Mouse (Mus musculus) midbrain, embryonic 13.5 days (tissue): ENCODE results near the gene Gm16223. TPM values are rescaled to one million over a fixed set of nuclear protein-coding genes. Genes with fewer than 3 reads are reported as not detected.

Experiments
- ATAC-seq: fragments of 200-750 bp; cut with Nextera tagmentation; 2 replicates; pipeline ENCODE4 v1.8.0; 2017; ENCODE audit warnings: mild to moderate bottlenecking, moderate TSS enrichment, moderate library complexity
- H3K27ac ChIP-seq: fragments of 300-500 bp; sonication (generic); 2 replicates; pipeline ENCODE4 v1.5.1; 2015; ENCODE audit warnings: inconsistent platforms, mild to moderate bottlenecking, moderate library complexity
- H3K27me3 ChIP-seq: fragments of 300-500 bp; sonication (generic); 2 replicates; pipeline ENCODE4 v1.6.1; 2015; ENCODE audit warnings: mild to moderate bottlenecking, inconsistent platforms
- H3K36me3 ChIP-seq: fragments of 300-500 bp; sonication (generic); 2 replicates; pipeline ENCODE4 v1.6.1; 2015; ENCODE audit warnings: mild to moderate bottlenecking, inconsistent platforms
- H3K4me1 ChIP-seq: fragments of 300-500 bp; sonication (generic); replicated peaks from 2 replicates; pipeline ENCODE4 v1.6.1; 2015; ENCODE audit warnings: inconsistent platforms
- H3K4me2 ChIP-seq: fragments of 300-500 bp; sonication (generic); replicated peaks from 2 replicates; pipeline ENCODE4 v1.6.1; 2015; ENCODE audit warnings: moderate library complexity, mild to moderate bottlenecking, inconsistent platforms
- H3K4me3 ChIP-seq: fragments of 300-500 bp; sonication (generic); replicated peaks from 2 replicates; pipeline ENCODE4 v1.5.1; 2015; ENCODE audit warnings: mild to moderate bottlenecking, inconsistent platforms
- H3K9ac ChIP-seq: fragments of 300-500 bp; sonication (generic); replicated peaks from 2 replicates; pipeline ENCODE4 v1.6.1; 2015; ENCODE audit warnings: mild to moderate bottlenecking, inconsistent platforms
- H3K9me3 ChIP-seq: fragments of 300-500 bp; sonication (generic); 2 replicates; pipeline ENCODE4 v1.6.1; 2016; ENCODE audit warnings: mild to moderate bottlenecking, inconsistent platforms
- WGBS: fragments of 180-500 bp; shearing (Covaris S2); methylation state at CpG from one replicate; pipeline ENCODE4 v1.1.7; 2015; 5-methylcytosine and 5-hydroxymethylcytosine counted together
- polyA plus RNA-seq: library from polyadenylated mRNA; unstranded; fragments of >200 nt; fragmentation: Nextera tagmentation; extraction: Ambion mirVana; gene quantifications from 2 replicates; pipeline ENCODE4 v1.2.1, GENCODE M21; 2015

Gene Gm16223
- polyA plus RNA-seq: not detected in 2 replicates

GRCm38 (mm10) chr5:42067476-42068187 lies at the start of gene Gm16223:
TSS of gene Gm16223 (plus strand) at chr5:42067960.
- no peaks in the 10 kb centered on the region for H3K27me3 ChIP-seq
- peak within 1 kb of the TSS; percentile 68 for H3K27ac ChIP-seq
- 0 out of 2 replicates have a peak, but pooled peaks cover 3% of the 10 kb centered on the region for H3K4me1 ChIP-seq
- peak; percentile 78 for ATAC-seq
- no peak within 1 kb of the TSS for H3K4me3 ChIP-seq
- no peaks in the 10 kb centered on the region for H3K36me3 ChIP-seq
- WGBS: 63% methylated on average over 10 of the region's 10 CpGs
- no peaks in the 10 kb centered on the region for H3K9me3 ChIP-seq
- no peak within 1 kb of the TSS for H3K4me2 ChIP-seq
- H3K9ac ChIP-seq: no peak within 1 kb of the TSS

- ATAC-seq: no peak
- no peaks in the 10 kb centered on the region for H3K9me3 ChIP-seq
- no peaks in the 10 kb centered on the region for H3K36me3 ChIP-seq
- H3K27ac ChIP-seq: no peak overlapping the region
- H3K4me1 ChIP-seq: no peaks in the 10 kb centered on the region
- H3K27me3 ChIP-seq: no peaks in the 10 kb centered on the region
- no peak overlapping the region for H3K4me3 ChIP-seq
- WGBS: 86% methylated on average over 3 of the region's 3 CpGs
- no peak overlapping the region for H3K9ac ChIP-seq
- no peak overlapping the region for H3K4me2 ChIP-seq
Observed at GRCm38 (mm10) chr5:42022029-42022428, 45.7 kb upstream of the Gm16223 start.

GRCm38 (mm10) chr5:42023521-42023920 lies 44.2 kb upstream of the Gm16223 start:
- H3K9ac ChIP-seq: no peak overlapping the region
- no peak for ATAC-seq
- WGBS: 72% methylated on average over 1 of the region's 1 CpGs

GRCm38 (mm10) chr5:42036388-42037082 lies 31.2 kb upstream of the Gm16223 start:
- no peaks in the 10 kb centered on the region for H3K9me3 ChIP-seq
- peak; percentile 82 for ATAC-seq
- no peak overlapping the region for H3K4me3 ChIP-seq
- H3K4me1 ChIP-seq: peaks cover 9% of the 10 kb centered on the region; the same call in 1 of the 2 replicates
- no peaks in the 10 kb centered on the region for H3K36me3 ChIP-seq
- WGBS: 43% methylated on average over 15 of the region's 15 CpGs
- no peak overlapping the region for H3K4me2 ChIP-seq
- no peaks in the 10 kb centered on the region for H3K27me3 ChIP-seq
- H3K27ac ChIP-seq: peak overlapping the region; percentile 60
- no peak overlapping the region for H3K9ac ChIP-seq

More at GRCm38 (mm10) chr5:42023521-42023920, 44.2 kb upstream of the Gm16223 start:
- H3K27me3 ChIP-seq: no peaks in the 10 kb centered on the region
- H3K4me2 ChIP-seq: no peak overlapping the region
- H3K4me3 ChIP-seq: no peak overlapping the region
- no peaks in the 10 kb centered on the region for H3K9me3 ChIP-seq
- H3K27ac ChIP-seq: no peak overlapping the region
- H3K4me1 ChIP-seq: no peaks in the 10 kb centered on the region
- no peaks in the 10 kb centered on the region for H3K36me3 ChIP-seq

GRCm38 (mm10) chr5:42054636-42055035 lies 13.1 kb upstream of the Gm16223 start:
- Histone ChIP-seq H3K36me3 (no peaks in the 10 kb centered on the region), H3K27me3 (no peaks in the 10 kb centered on the region), H3K4me2 (no peak overlapping the region), H3K27ac (no peak overlapping the region), H3K9me3 (no peaks in the 10 kb centered on the region), H3K4me3 (no peak overlapping the region), H3K4me1 (no peaks in the 10 kb centered on the region), H3K9ac (no peak overlapping the region)
- WGBS: 80% methylated on average over 4 of the region's 4 CpGs
- ATAC-seq: no peak

GRCm38 (mm10) chr5:42055151-42055550 lies 12.6 kb upstream of the Gm16223 start:
- Histone ChIP-seq H3K4me3 (no peak overlapping the region), H3K9me3 (no peaks in the 10 kb centered on the region)
- 94% methylated on average over 5 of the region's 5 CpGs for WGBS

GRCm38 (mm10) chr5:42065090-42065489 lies 2.7 kb upstream of the Gm16223 start:
- no peak overlapping the region for H3K9ac ChIP-seq
- H3K27ac ChIP-seq: no peak overlapping the region
- H3K27me3 ChIP-seq: no peaks in the 10 kb centered on the region
- 0 out of 2 replicates have a peak, but pooled peaks cover 3% of the 10 kb centered on the region for H3K4me1 ChIP-seq
- H3K36me3 ChIP-seq: no peaks in the 10 kb centered on the region
- no peak overlapping the region for H3K4me2 ChIP-seq
- no peak for ATAC-seq
- WGBS: 58% methylated on average over 2 of the region's 2 CpGs
- no peaks in the 10 kb centered on the region for H3K9me3 ChIP-seq
- no peak overlapping the region for H3K4me3 ChIP-seq

More at GRCm38 (mm10) chr5:42055151-42055550, 12.6 kb upstream of the Gm16223 start:
- no peak overlapping the region for H3K4me2 ChIP-seq
- H3K27ac ChIP-seq: no peak overlapping the region
- no peaks in the 10 kb centered on the region for H3K27me3 ChIP-seq
- no peak overlapping the region for H3K9ac ChIP-seq
- no peaks in the 10 kb centered on the region for H3K4me1 ChIP-seq
- no peak for ATAC-seq
- no peaks in the 10 kb centered on the region for H3K36me3 ChIP-seq

- H3K27ac ChIP-seq: no peak overlapping the region
- 77% methylated on average over 3 of the region's 3 CpGs for WGBS
Observed at GRCm38 (mm10) chr5:42067075-42067474, 685 bp upstream of the Gm16223 start.

GRCm38 (mm10) chr5:42068188-42068579 lies 424 bp downstream of the Gm16223 start:
- peak; percentile 79 for ATAC-seq
- Histone ChIP-seq H3K27ac (peak overlapping the region; percentile 68), H3K9me3 (no peaks in the 10 kb centered on the region), H3K36me3 (no peaks in the 10 kb centered on the region), H3K4me2 (no peak overlapping the region), H3K4me1 (0 out of 2 replicates have a peak, but pooled peaks cover 3% of the 10 kb centered on the region), H3K27me3 (no peaks in the 10 kb centered on the region), H3K4me3 (no peak overlapping the region), H3K9ac (no peak overlapping the region)
- WGBS: 48% methylated on average over 1 of the region's 1 CpGs

More at GRCm38 (mm10) chr5:42067075-42067474, 685 bp upstream of the Gm16223 start:
- peak; percentile 46 for ATAC-seq
- H3K36me3 ChIP-seq: no peaks in the 10 kb centered on the region
- 0 out of 2 replicates have a peak, but pooled peaks cover 3% of the 10 kb centered on the region for H3K4me1 ChIP-seq
- no peaks in the 10 kb centered on the region for H3K27me3 ChIP-seq
- no peaks in the 10 kb centered on the region for H3K9me3 ChIP-seq
- no peak overlapping the region for H3K4me2 ChIP-seq
- no peak overlapping the region for H3K9ac ChIP-seq
- no peak overlapping the region for H3K4me3 ChIP-seq

- no peak overlapping the region for H3K4me3 ChIP-seq
- no peak overlapping the region for H3K9ac ChIP-seq
- no peaks in the 10 kb centered on the region for H3K9me3 ChIP-seq
- H3K4me1 ChIP-seq: no peaks in the 10 kb centered on the region
- no peak overlapping the region for H3K27ac ChIP-seq
- no peak overlapping the region for H3K4me2 ChIP-seq
- no peak for ATAC-seq
- H3K27me3 ChIP-seq: no peaks in the 10 kb centered on the region
- H3K36me3 ChIP-seq: no peaks in the 10 kb centered on the region
- WGBS: 85% methylated on average over 5 of the region's 5 CpGs
Observed at GRCm38 (mm10) chr5:42116586-42117346, 49.0 kb downstream of the Gm16223 start.

- H3K27ac ChIP-seq: no peak overlapping the region
- no peaks in the 10 kb centered on the region for H3K9me3 ChIP-seq
- H3K27me3 ChIP-seq: no peaks in the 10 kb centered on the region
- no peak for ATAC-seq
- no peak overlapping the region for H3K4me3 ChIP-seq
- H3K4me1 ChIP-seq: no peaks in the 10 kb centered on the region
- H3K9ac ChIP-seq: no peak overlapping the region
- no peak overlapping the region for H3K4me2 ChIP-seq
- H3K36me3 ChIP-seq: no peaks in the 10 kb centered on the region
Observed at GRCm38 (mm10) chr5:42125562-42125961, 57.8 kb downstream of the Gm16223 start.

- Histone ChIP-seq H3K36me3 (no peaks in the 10 kb centered on the region), H3K27me3 (no peaks in the 10 kb centered on the region), H3K9ac (no peak overlapping the region), H3K27ac (no peak overlapping the region), H3K4me2 (no peak overlapping the region), H3K4me3 (no peak overlapping the region), H3K9me3 (no peaks in the 10 kb centered on the region), H3K4me1 (no peaks in the 10 kb centered on the region)
- 70% methylated on average over 3 of the region's 3 CpGs for WGBS
- ATAC-seq: no peak
Observed at GRCm38 (mm10) chr5:42155626-42156025, 87.9 kb downstream of the Gm16223 start.
